Mouse (Mus musculus) erythroblast, embryonic 14.5 days (primary cell): ENCODE measurements around the gene Vmn1r17.

Experiments
- GATA1 ChIP-seq: IDR thresholded peaks from 2 replicates; pipeline ENCODE4 v1.6.1; 2012; ENCODE audit warnings: low read length, inconsistent platforms, mixed read lengths
- TAL1 ChIP-seq: IDR thresholded peaks from 3 replicates; pipeline ENCODE4 v1.6.1; 2012; ENCODE audit warnings: low read length, inconsistent platforms, mixed read lengths

DNA sequence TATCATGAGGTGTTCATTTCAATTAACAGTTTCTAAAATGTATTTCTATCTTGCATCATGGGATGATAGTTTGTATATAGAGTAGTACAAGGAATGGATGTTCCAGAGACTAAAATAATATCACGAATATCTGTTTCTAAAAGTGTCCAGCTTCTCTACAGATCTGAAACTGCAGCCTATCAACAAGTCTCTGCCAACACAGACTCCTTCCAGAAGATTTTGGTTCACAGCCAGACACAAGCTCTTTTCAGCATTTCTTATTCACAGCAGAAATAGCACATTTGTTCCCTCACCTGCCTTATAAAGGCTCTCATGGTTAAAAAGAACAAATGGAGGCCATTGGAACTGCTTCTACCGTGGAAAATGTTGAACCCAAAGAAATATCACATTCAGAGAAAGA is 6.7 kb downstream of the Vmn1r17 start:
- no peak for TF ChIP-seq TAL1
- TF ChIP-seq GATA1 = no peak
